Mouse (Mus musculus): ENCODE results near the gene Elovl6.

GRCm38 (mm10) chr3:129611626-129612025 is 79.5 kb downstream of the Elovl6 start:
- TF ChIP-seq CTCF (conservative IDR thresholded peaks at IDR 0.05; ENCODE audit: low read length): no peak
- TF ChIP-seq NANOG (IDR thresholded peaks at IDR 0.05; ENCODE audit: borderline replicate concordance, low read length): no peak
- TF ChIP-seq POU5F1 (IDR thresholded peaks at IDR 0.05; ENCODE audit: borderline replicate concordance, low read length): no peak
